Mouse (Mus musculus) stomach, postnatal 0 days (tissue): Measurements from ENCODE around the gene Zcchc12.

Experiments used
- CTCF ChIP-seq: IDR thresholded peaks from 2 replicates; pipeline ENCODE4 v1.5.1; 2016; ENCODE audit warnings: antibody characterized with exemption, low read depth, mild to moderate bottlenecking, moderate library complexity
- EP300 ChIP-seq: optimal IDR thresholded peaks from 2 replicates; pipeline ENCODE3; 2016; ENCODE audit warnings: antibody characterized with exemption

- TF ChIP-seq CTCF = no peak
- no peak for TF ChIP-seq EP300
Observed at GRCm38 (mm10) chrX:36186443-36186842, 9.3 kb upstream of the Zcchc12 start.
